Mouse (Mus musculus) kidney, embryonic 14.5 days (tissue): ENCODE results near the gene Zmpste24. TPM values are rescaled to one million over a fixed set of nuclear protein-coding genes. Genes with fewer than 3 reads are reported as not detected.

ENCODE experiments used
- ATAC-seq: fragments of 200-750 bp; cut with Nextera tagmentation; 2 replicates; pipeline ENCODE4 v1.8.0; 2017; ENCODE audit warnings: moderate number of reproducible peaks, mild to moderate bottlenecking, moderate TSS enrichment, moderate library complexity; ENCODE audit not compliant: low FRiP score, low TSS enrichment
- H3K27ac ChIP-seq: fragments of 300-500 bp; sonication (generic); 2 replicates; pipeline ENCODE4 v1.5.1; 2014; ENCODE audit warnings: low read depth, mild to moderate bottlenecking, low read length, moderate library complexity, mixed read lengths
- H3K27me3 ChIP-seq: fragments of 300-500 bp; sonication (generic); 2 replicates; pipeline ENCODE4 v1.6.1; 2014; ENCODE audit warnings: mild to moderate bottlenecking, low read length; ENCODE audit not compliant: control insufficient read depth, insufficient read depth
- H3K36me3 ChIP-seq: fragments of 300-500 bp; sonication (generic); 2 replicates; pipeline ENCODE4 v1.6.1; 2014; ENCODE audit warnings: low read length, mixed read lengths; ENCODE audit not compliant: control insufficient read depth, insufficient read depth
- H3K4me1 ChIP-seq: fragments of 300-500 bp; sonication (generic); 2 replicates; pipeline ENCODE4 v1.6.1; 2014; ENCODE audit warnings: low read length, mixed read lengths; ENCODE audit not compliant: control insufficient read depth, insufficient read depth
- H3K4me2 ChIP-seq: fragments of 300-500 bp; sonication (generic); replicated peaks from 2 replicates; pipeline ENCODE4 v1.6.1; 2014; ENCODE audit warnings: low read depth, mild to moderate bottlenecking, low read length
- H3K4me3 ChIP-seq: fragments of 300-500 bp; sonication (generic); 2 replicates; pipeline ENCODE4 v1.5.1; 2014; ENCODE audit warnings: mild to moderate bottlenecking, low read length
- H3K9ac ChIP-seq: fragments of 300-500 bp; sonication (generic); 2 replicates; pipeline ENCODE4 v1.6.1; 2014; ENCODE audit warnings: low read depth, mild to moderate bottlenecking, low read length, moderate library complexity
- H3K9me3 ChIP-seq: fragments of 300-500 bp; sonication (generic); 2 replicates; pipeline ENCODE4 v1.6.1; 2016; ENCODE audit warnings: low read length; ENCODE audit not compliant: control insufficient read depth
- WGBS: fragments of 180-500 bp; shearing (Covaris S2); extraction: QIAGEN DNeasy Blood & Tissue Kit; methylation state at CpG from one replicate; pipeline ENCODE4 v1.1.7; 2014; 5-methylcytosine and 5-hydroxymethylcytosine counted together
- polyA plus RNA-seq: library from polyadenylated mRNA; unstranded; fragments of >200 nt; fragmentation: Nextera tagmentation; extraction: Ambion mirVana; gene quantifications from 2 replicates; pipeline ENCODE4 v1.2.1, GENCODE M21; 2014

Gene Zmpste24
- polyA plus RNA-seq: 20.6 and 28.5 TPM in 2 replicates

- WGBS: under 1% methylated on average over 39 of the region's 39 CpGs
- Histone ChIP-seq H3K27me3 (no peaks in the 10 kb centered on the region), H3K4me3 (peak within 1 kb of the TSS; percentile 75), H3K4me1 (peaks cover 4% of the 10 kb centered on the region), H3K36me3 (peaks cover 21% of the 10 kb centered on the region), H3K9me3 (no peaks in the 10 kb centered on the region), H3K27ac (peak within 1 kb of the TSS; percentile 32; the same call in 1 of the 2 replicates), H3K4me2 (peak within 1 kb of the TSS; percentile 46), H3K9ac (peak within 1 kb of the TSS; percentile 73)
- ATAC-seq: peak; percentile 88
Measured at GRCm38 (mm10) chr4:121097650-121098378, at the start of gene Zmpste24. TSS of gene Zmpste24 (minus strand) at chr4:121098241.

GRCm38 (mm10) chr4:121109126-121109525 is 11.1 kb upstream of the Zmpste24 start, which contains the start of gene Tmco2:
TSS of gene Tmco2 (minus strand) at chr4:121109226.
- Histone ChIP-seq H3K27ac (no peak within 1 kb of the TSS), H3K4me1 (no peaks in the 10 kb centered on the region), H3K4me2 (no peak within 1 kb of the TSS), H3K9me3 (no peaks in the 10 kb centered on the region), H3K9ac (no peak within 1 kb of the TSS), H3K4me3 (no peak within 1 kb of the TSS), H3K36me3 (no peaks in the 10 kb centered on the region), H3K27me3 (no peaks in the 10 kb centered on the region)
- no peak for ATAC-seq
- 94% methylated on average over 2 of the region's 2 CpGs for WGBS

- 89% methylated on average over 4 of the region's 4 CpGs for WGBS
- Histone ChIP-seq H3K36me3 (no peaks in the 10 kb centered on the region), H3K9ac (no peak overlapping the region), H3K27me3 (no peaks in the 10 kb centered on the region), H3K4me2 (no peak overlapping the region), H3K4me1 (no peaks in the 10 kb centered on the region), H3K4me3 (no peak overlapping the region), H3K9me3 (no peaks in the 10 kb centered on the region), H3K27ac (no peak overlapping the region)
- ATAC-seq: no peak
Measured at GRCm38 (mm10) chr4:121103304-121103703, 5.3 kb upstream of the Zmpste24 start.

- Histone ChIP-seq H3K27me3 (no peaks in the 10 kb centered on the region), H3K4me3 (no peak overlapping the region), H3K9ac (no peak overlapping the region), H3K27ac (no peak overlapping the region), H3K4me1 (no peaks in the 10 kb centered on the region), H3K36me3 (peaks cover 57% of the 10 kb centered on the region), H3K9me3 (no peaks in the 10 kb centered on the region), H3K4me2 (no peak overlapping the region)
- no peak for ATAC-seq
- 88% methylated on average over 4 of the region's 4 CpGs for WGBS
Measured at GRCm38 (mm10) chr4:121090211-121090610, 7.8 kb downstream of the Zmpste24 start.

GRCm38 (mm10) chr4:121088696-121089095 is 9.3 kb downstream of the Zmpste24 start:
- Histone ChIP-seq H3K27me3 (no peaks in the 10 kb centered on the region), H3K4me2 (no peak overlapping the region), H3K27ac (no peak overlapping the region), H3K36me3 (peaks cover 58% of the 10 kb centered on the region), H3K4me3 (no peak overlapping the region), H3K9me3 (no peaks in the 10 kb centered on the region), H3K4me1 (no peaks in the 10 kb centered on the region), H3K9ac (no peak overlapping the region)
- 84% methylated on average over 2 of the region's 2 CpGs for WGBS
- ATAC-seq: no peak

GRCm38 (mm10) chr4:121084506-121084905 is 13.5 kb downstream of the Zmpste24 start:
- no peak overlapping the region for H3K9ac ChIP-seq
- H3K36me3 ChIP-seq: peaks cover 72% of the 10 kb centered on the region
- ATAC-seq: no peak

GRCm38 (mm10) chr4:121080395-121080794 is 17.6 kb downstream of the Zmpste24 start:
- WGBS: 80% methylated on average over 1 of the region's 1 CpGs
- Histone ChIP-seq H3K27ac (no peak overlapping the region), H3K27me3 (no peaks in the 10 kb centered on the region), H3K4me2 (no peak overlapping the region), H3K4me3 (no peak overlapping the region), H3K4me1 (no peaks in the 10 kb centered on the region), H3K9ac (no peak overlapping the region), H3K9me3 (no peaks in the 10 kb centered on the region), H3K36me3 (peaks cover 79% of the 10 kb centered on the region)
- no peak for ATAC-seq

More at GRCm38 (mm10) chr4:121084506-121084905, 13.5 kb downstream of the Zmpste24 start:
- no peak overlapping the region for H3K4me2 ChIP-seq
- H3K4me1 ChIP-seq: no peaks in the 10 kb centered on the region
- no peak overlapping the region for H3K27ac ChIP-seq
- no peaks in the 10 kb centered on the region for H3K9me3 ChIP-seq
- H3K27me3 ChIP-seq: no peaks in the 10 kb centered on the region
- H3K4me3 ChIP-seq: no peak overlapping the region

GRCm38 (mm10) chr4:121077915-121078646 is 20.0 kb downstream of the Zmpste24 start:
- Histone ChIP-seq H3K4me1 (no peaks in the 10 kb centered on the region), H3K4me2 (no peak overlapping the region), H3K4me3 (no peak overlapping the region), H3K27ac (no peak overlapping the region), H3K9ac (no peak overlapping the region), H3K36me3 (peaks cover 76% of the 10 kb centered on the region), H3K27me3 (no peaks in the 10 kb centered on the region), H3K9me3 (no peaks in the 10 kb centered on the region)
- WGBS: 49% methylated on average over 3 of the region's 3 CpGs
- ATAC-seq: no peak

GRCm38 (mm10) chr4:121074250-121074649 is 23.8 kb downstream of the Zmpste24 start:
- H3K9me3 ChIP-seq: no peaks in the 10 kb centered on the region
- 83% methylated on average over 4 of the region's 4 CpGs for WGBS

More at GRCm38 (mm10) chr4:121074250-121074649, 23.8 kb downstream of the Zmpste24 start:
- Histone ChIP-seq H3K27me3 (no peaks in the 10 kb centered on the region), H3K9ac (no peak overlapping the region), H3K4me1 (no peaks in the 10 kb centered on the region), H3K36me3 (peaks cover 53% of the 10 kb centered on the region), H3K27ac (no peak overlapping the region), H3K4me3 (no peak overlapping the region), H3K4me2 (no peak overlapping the region)
- no peak for ATAC-seq
